Mouse (Mus musculus) macrophage (primary cell): ENCODE measurements at regions not wholly inside any gene's neighbourhood (a gene's known extent, or its start where the extent isn't known, plus 50 kb on each side); places are given as distances from the start of the nearest gene placed in this dataset.

Experiments
- H3K27ac ChIP-seq: fragments of 350-480 bp; formaldehyde crosslinking; 2 replicates; pipeline ENCODE4 v1.9.0; 2021
- H3K36me3 ChIP-seq: fragments of 350-480 bp; formaldehyde crosslinking; 2 replicates; pipeline ENCODE4 v1.9.0; 2021; ENCODE audit errors: inconsistent target
- H3K4me3 ChIP-seq: fragments of 350-480 bp; formaldehyde crosslinking; 2 replicates; pipeline ENCODE4 v1.9.0; 2021; ENCODE audit errors: inconsistent target
- H3K79me2 ChIP-seq: fragments of 350-480 bp; formaldehyde crosslinking; 2 replicates; pipeline ENCODE4 v1.9.0; 2021; ENCODE audit errors: inconsistent target
- WGBS: methylation state at CpG from one replicate; pipeline ENCODE4 v1.1.7; 2026; ENCODE audit warnings: inconsistent platforms; ENCODE audit not compliant: missing documents; 5-methylcytosine and 5-hydroxymethylcytosine counted together

GRCm38 (mm10) chr15:38569011-38569640 lies 1143.8 kb downstream of the 4930447A16Rik start:
- no peaks in the 10 kb centered on the region for H3K79me2 ChIP-seq
- WGBS = 90% methylated on average over 9 of the region's 10 CpGs
- H3K4me3 ChIP-seq = no peak overlapping the region
- no peaks in the 10 kb centered on the region for H3K36me3 ChIP-seq
- no peak overlapping the region for H3K27ac ChIP-seq

- H3K36me3 ChIP-seq = no peaks in the 10 kb centered on the region
These were observed 1144.8 kb downstream of the 4930447A16Rik start for GRCm38 (mm10) chr15:38570144-38570543.

GRCm38 (mm10) chr15:38570735-38571134 lies 1145.4 kb downstream of the 4930447A16Rik start:
- Histone ChIP-seq H3K27ac (no peak overlapping the region), H3K4me3 (no peak overlapping the region), H3K36me3 (no peaks in the 10 kb centered on the region), H3K79me2 (no peaks in the 10 kb centered on the region)
- 95% methylated on average over 8 of the region's 8 CpGs for WGBS

More at GRCm38 (mm10) chr15:38570144-38570543, 1144.8 kb downstream of the 4930447A16Rik start:
- Histone ChIP-seq H3K27ac (no peak overlapping the region), H3K4me3 (no peak overlapping the region), H3K79me2 (no peaks in the 10 kb centered on the region)
- WGBS = 97% methylated on average over 8 of the region's 8 CpGs

GRCm38 (mm10) chr15:38572652-38573051 lies 1147.3 kb downstream of the 4930447A16Rik start:
- WGBS = 29% methylated on average over 4 of the region's 4 CpGs
- H3K4me3 ChIP-seq = no peak overlapping the region

GRCm38 (mm10) chr15:38574447-38574846 lies 1149.1 kb downstream of the 4930447A16Rik start:
- H3K27ac ChIP-seq = no peak overlapping the region
- no peak overlapping the region for H3K4me3 ChIP-seq
- no peaks in the 10 kb centered on the region for H3K36me3 ChIP-seq
- H3K79me2 ChIP-seq = no peaks in the 10 kb centered on the region
- 51% methylated on average over 7 of the region's 8 CpGs for WGBS

More at GRCm38 (mm10) chr15:38572652-38573051, 1147.3 kb downstream of the 4930447A16Rik start:
- H3K27ac ChIP-seq = 0 out of 2 replicates have a peak overlapping the region, but pooled peaks have one; percentile 8
- H3K79me2 ChIP-seq = no peaks in the 10 kb centered on the region
- no peaks in the 10 kb centered on the region for H3K36me3 ChIP-seq

- 43% methylated on average over 3 of the region's 4 CpGs for WGBS
- H3K79me2 ChIP-seq = no peaks in the 10 kb centered on the region
- no peak overlapping the region for H3K4me3 ChIP-seq
- no peaks in the 10 kb centered on the region for H3K36me3 ChIP-seq
- H3K27ac ChIP-seq = no peak overlapping the region
These were observed 1149.9 kb downstream of the 4930447A16Rik start for GRCm38 (mm10) chr15:38575254-38575653.

GRCm38 (mm10) chr15:38577691-38578090 lies 1152.3 kb downstream of the 4930447A16Rik start:
- 99% methylated on average over 4 of the region's 4 CpGs for WGBS
- Histone ChIP-seq H3K79me2 (no peaks in the 10 kb centered on the region), H3K27ac (no peak overlapping the region), H3K4me3 (no peak overlapping the region), H3K36me3 (no peaks in the 10 kb centered on the region)

GRCm38 (mm10) chr15:38579481-38579880 lies 1154.1 kb downstream of the 4930447A16Rik start:
- Histone ChIP-seq H3K36me3 (no peaks in the 10 kb centered on the region), H3K79me2 (no peaks in the 10 kb centered on the region), H3K27ac (no peak overlapping the region), H3K4me3 (no peak overlapping the region)
- 81% methylated on average over 4 of the region's 4 CpGs for WGBS

GRCm38 (mm10) chr15:38583500-38583899 lies 1158.1 kb downstream of the 4930447A16Rik start:
- Histone ChIP-seq H3K79me2 (no peaks in the 10 kb centered on the region), H3K36me3 (no peaks in the 10 kb centered on the region), H3K4me3 (no peak overlapping the region), H3K27ac (no peak overlapping the region)
- WGBS = 92% methylated on average over 5 of the region's 5 CpGs

- Histone ChIP-seq H3K27ac (no peak overlapping the region), H3K4me3 (no peak overlapping the region), H3K36me3 (no peaks in the 10 kb centered on the region), H3K79me2 (no peaks in the 10 kb centered on the region)
- 98% methylated on average over 6 of the region's 6 CpGs for WGBS
These were observed 1159.1 kb downstream of the 4930447A16Rik start for GRCm38 (mm10) chr15:38584425-38584824.

- no peak overlapping the region for H3K27ac ChIP-seq
- H3K4me3 ChIP-seq = no peak overlapping the region
- no peaks in the 10 kb centered on the region for H3K79me2 ChIP-seq
- H3K36me3 ChIP-seq = no peaks in the 10 kb centered on the region
- WGBS = 100% methylated on average over 3 of the region's 4 CpGs
These were observed 1160.3 kb downstream of the 4930447A16Rik start for GRCm38 (mm10) chr15:38585610-38586009.

- Histone ChIP-seq H3K4me3 (no peak overlapping the region), H3K36me3 (no peaks in the 10 kb centered on the region), H3K27ac (no peak overlapping the region), H3K79me2 (no peaks in the 10 kb centered on the region)
- WGBS = 98% methylated on average over 10 of the region's 10 CpGs
These were observed 1161.2 kb downstream of the 4930447A16Rik start for GRCm38 (mm10) chr15:38586594-38586993.

- WGBS = 95% methylated on average over 5 of the region's 5 CpGs
- H3K27ac ChIP-seq = no peak overlapping the region
These were observed 1162.9 kb downstream of the 4930447A16Rik start for GRCm38 (mm10) chr15:38588268-38588667.

GRCm38 (mm10) chr15:38589010-38589409 lies 1163.7 kb downstream of the 4930447A16Rik start:
- no peak overlapping the region for H3K4me3 ChIP-seq
- no peaks in the 10 kb centered on the region for H3K36me3 ChIP-seq
- WGBS = 67% methylated on average over 2 of the region's 2 CpGs
- H3K79me2 ChIP-seq = no peaks in the 10 kb centered on the region
- H3K27ac ChIP-seq = no peak overlapping the region

More at GRCm38 (mm10) chr15:38588268-38588667, 1162.9 kb downstream of the 4930447A16Rik start:
- Histone ChIP-seq H3K4me3 (no peak overlapping the region), H3K79me2 (no peaks in the 10 kb centered on the region), H3K36me3 (no peaks in the 10 kb centered on the region)

GRCm38 (mm10) chr15:38589675-38590074 lies 1164.3 kb downstream of the 4930447A16Rik start:
- H3K36me3 ChIP-seq = no peaks in the 10 kb centered on the region
- H3K4me3 ChIP-seq = no peak overlapping the region
- no peaks in the 10 kb centered on the region for H3K79me2 ChIP-seq
- H3K27ac ChIP-seq = no peak overlapping the region
- 97% methylated on average over 5 of the region's 5 CpGs for WGBS
